Mouse (Mus musculus): ENCODE results near the gene Echdc2.
A peak's percentile ranks its signal among the peaks of the same experiment; 100 is the strongest.

Gene Echdc2

DNA sequence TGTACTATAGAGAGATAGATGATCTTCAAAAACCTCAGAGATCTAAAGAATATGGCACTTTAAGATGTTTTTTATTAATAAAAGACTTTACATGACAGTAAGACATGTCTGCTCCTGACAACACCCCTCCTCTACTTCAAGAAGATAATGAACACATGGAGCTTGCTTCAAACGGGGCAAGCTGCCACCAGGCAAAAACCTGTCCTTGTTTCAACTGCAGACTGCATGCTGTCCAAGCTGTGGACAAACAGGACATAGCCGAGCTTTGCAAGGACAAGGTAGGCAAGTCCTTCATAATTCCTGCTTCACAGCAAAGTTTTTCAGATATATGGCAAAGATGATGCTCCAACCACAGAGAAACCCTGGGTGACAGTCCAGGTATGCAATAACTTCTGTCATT is 34.0 kb downstream of the Echdc2 start:
- DNase-seq (ENCODE audit: low spot score in 2 of 2) = no peak

DNA sequence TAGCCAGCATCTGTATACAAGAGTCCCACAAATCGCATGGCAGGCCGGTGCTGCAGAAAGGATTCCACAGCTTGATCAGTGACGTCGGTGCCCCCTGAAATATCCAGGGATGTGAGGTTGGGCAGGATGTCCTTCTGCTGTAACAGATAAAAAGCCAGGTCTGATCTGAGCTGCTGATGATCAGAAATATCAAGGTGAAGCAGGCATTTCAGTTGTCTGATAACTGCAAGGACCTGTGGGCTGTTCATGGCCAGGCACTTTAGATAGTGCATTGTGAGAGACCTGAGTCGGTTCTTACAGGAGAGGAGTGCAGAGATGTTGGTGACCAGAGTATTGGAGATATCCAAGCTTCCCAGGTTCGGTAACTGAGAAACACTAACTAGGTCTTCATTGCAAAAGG is 39.4 kb downstream of the Echdc2 start:
- no peak for DNase-seq (ENCODE audit: low spot score in 2 of 2)

- DNase-seq (ENCODE audit: low spot score in 2 of 2) = no peak
These were observed 47.8 kb downstream of the Echdc2 start for GRCm38 (mm10) chr4:108213023-108213422.

DNA sequence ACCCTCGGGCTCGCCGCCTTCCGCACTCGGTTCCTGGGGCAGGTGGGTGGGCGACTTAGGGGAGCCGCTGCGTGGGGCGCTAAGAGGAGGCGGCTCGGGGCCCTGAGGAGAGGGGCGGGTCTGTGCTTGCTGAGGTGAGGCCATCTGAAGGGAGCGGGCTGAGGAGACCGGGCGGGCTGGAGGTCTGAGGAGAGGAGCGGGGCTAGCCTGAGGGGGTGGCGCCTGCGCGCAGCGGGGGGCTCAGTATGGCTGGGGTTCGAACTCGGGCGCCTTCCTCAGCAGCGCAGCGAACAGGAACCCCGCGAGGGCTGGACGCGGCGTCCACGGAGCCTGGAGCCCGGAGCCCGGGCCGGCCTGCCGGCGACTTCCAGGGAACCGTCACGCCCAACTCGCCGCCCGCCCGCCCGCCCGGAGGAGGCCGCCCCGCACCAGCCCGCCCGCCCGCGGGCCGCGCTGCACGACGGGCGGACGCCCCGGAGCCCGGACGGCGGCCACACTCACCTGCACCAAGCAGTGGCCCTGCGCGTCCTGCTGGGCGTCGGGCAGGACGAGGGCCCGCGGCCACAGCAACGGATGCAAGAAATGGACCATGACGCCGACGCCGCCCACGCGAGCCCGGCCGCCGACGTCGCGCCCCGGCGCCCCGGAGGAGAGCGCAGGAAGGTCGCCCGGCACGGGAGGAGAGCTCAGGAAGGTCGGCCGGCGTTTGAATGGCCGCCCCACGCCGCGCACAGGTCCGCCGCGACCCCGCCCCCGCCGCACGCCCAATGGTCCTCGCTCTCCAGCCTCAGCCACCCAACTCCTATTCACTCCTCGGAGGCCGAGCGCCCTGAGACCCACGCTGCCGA is 52.3 kb downstream of the Echdc2 start, which contains the start of gene Zyg11a:
Gene Zyg11a (minus strand): TSS at position 717 of the 848 bp plus-strand sequence.
- peak in 1 of 2 experiments; percentile 18 for DNase-seq (ENCODE audit: low spot score in 2 of 2)

DNA sequence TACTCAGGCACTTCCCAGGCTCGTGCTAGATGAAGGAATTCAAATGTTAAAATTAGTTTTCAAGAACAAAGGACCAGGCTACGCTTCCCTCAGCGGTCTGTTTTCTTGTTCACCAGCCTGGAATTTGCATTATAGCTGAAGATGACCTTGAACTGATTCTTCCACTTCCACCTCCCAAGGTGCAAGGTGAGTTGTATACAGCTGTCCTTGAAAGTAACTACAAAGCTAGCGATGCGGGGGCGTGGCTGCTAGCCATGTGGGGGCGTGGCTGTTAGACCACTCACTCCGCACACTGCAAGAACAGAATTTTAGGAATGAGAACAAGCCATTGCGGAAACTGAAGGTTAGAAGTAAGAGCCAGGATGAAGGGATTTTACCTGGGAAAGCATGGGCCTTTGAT is 53.8 kb downstream of the Echdc2 start:
- no peak for DNase-seq (ENCODE audit: low spot score in 2 of 2)

DNA sequence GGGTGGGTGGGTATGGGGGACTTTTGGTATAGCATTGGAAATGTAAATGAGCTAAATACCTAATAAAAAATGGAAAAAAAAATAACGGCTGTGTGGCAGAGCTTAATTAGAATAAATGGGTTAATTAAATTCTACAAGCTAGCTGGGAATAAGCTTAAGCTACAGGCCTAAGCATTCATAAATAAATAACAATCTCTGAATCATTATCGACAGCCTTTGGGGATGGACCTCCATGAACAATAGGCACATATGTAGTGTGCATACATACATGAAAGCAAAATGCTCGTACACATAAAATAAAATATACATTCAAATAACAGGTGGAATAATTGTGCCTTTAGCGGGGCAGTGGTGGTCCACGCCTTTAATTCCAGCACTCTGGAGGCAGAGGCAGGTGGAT is 57.3 kb downstream of the Echdc2 start:
- DNase-seq (ENCODE audit: low spot score in 2 of 2) = no peak

- no peak for DNase-seq (ENCODE audit: low spot score in 2 of 2)
These were observed 60.2 kb downstream of the Echdc2 start for GRCm38 (mm10) chr4:108225341-108225872.

Data from spleen, postnatal 10 days (tissue).